9 mouse cellular contexts compared by ENCODE assay signal in the genomic region with DNA sequence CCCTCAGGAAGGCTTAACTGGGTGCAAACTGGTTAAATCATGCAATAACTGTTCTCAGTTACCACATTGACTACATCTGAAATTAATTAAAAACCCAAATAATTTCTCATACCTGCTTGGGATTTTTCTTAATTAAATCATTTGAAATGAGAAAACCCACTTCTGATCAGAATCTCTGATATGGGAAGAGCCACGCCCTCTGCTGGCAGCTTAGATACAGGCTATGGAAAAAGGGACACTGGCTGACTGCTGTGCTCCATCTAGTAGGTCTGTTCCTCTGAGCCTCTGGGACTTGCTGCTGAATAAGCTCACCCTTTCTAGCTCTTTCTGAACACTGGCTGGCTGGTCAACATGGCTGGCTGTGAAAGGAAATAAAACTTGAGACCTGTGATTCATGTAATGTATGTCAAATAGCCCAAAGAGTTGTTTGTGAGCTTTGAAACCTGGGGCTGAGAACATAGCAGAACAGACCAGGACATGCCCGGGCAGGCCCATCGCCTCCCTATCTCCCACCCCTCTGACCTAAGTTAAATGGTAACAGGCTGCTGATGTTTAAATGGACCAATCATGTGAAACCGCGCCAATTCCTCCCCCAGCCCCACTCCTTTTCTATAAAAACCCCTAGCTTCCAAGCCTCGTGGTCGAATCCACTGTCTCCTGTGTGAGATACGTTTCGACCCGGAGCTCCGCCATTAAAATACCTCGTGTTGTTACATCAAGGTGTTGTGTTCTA. TPM values are rescaled to one million over a fixed set of nuclear protein-coding genes. Genes with fewer than 3 reads are reported as not detected.
DNase-seq lines count a peak whose midpoint lies in the region; ATAC-seq and TF ChIP-seq lines count a peak whose summit lies in the region.
"Not testable (repeated sequence)": the region's sequence is repeated elsewhere in the genome, so short reads cannot be mapped to it uniquely, and the experiment has no call there.
"Had no signal": no experiment of that assay in that cellular context is flagged by ENCODE, and none has a peak within 500 bp of the region (broad histone marks: within the 10 kb centered on the region; RNA-seq: fewer than 3 reads in every experiment).

No protein-coding gene starts in this region.

- ATAC-seq in hindbrain, embryonic 11.5 days (ENCODE audit: low FRiP score); liver, embryonic 14.5 days (ENCODE audit: insufficient read depth); midbrain, postnatal 0 days (ENCODE audit: low FRiP score): not testable (repeated sequence)

- 68% methylated on average over 5 of the region's 12 CpGs for WGBS in hindbrain, embryonic 11.5 days
- 51% methylated on average over 5 of the region's 12 CpGs for WGBS in liver, embryonic 14.5 days (ENCODE audit: insufficient replicate concordance)
- 64% methylated on average over 5 of the region's 12 CpGs for WGBS in midbrain, postnatal 0 days

- not testable (repeated sequence) for H3K79me2 ChIP-seq in MEL (ENCODE audit: control insufficient read depth, insufficient read depth, low read length, poor library complexity)

- not testable (repeated sequence) for H3K4me1 ChIP-seq in MEL (ENCODE audit: control insufficient read depth in 1 of 2, insufficient read depth in 2 of 2, low read length in 2 of 2); cortical plate, adult 2 months (ENCODE audit: control insufficient read depth, insufficient read depth, low read length); hindbrain, embryonic 11.5 days (replicated peaks; ENCODE audit: control insufficient read depth, insufficient read depth, low read length); liver, embryonic 14.5 days (replicated peaks; ENCODE audit: control insufficient read depth in 2 of 2, insufficient read depth in 2 of 2, low read length in 1 of 2); midbrain, postnatal 0 days (ENCODE audit: insufficient read depth, low read length)

- peak; percentile 67 for DNase-seq in MEL (ENCODE audit: low read depth, low spot score)
- peak; percentile 77 for DNase-seq in brain, adult 2 months (ENCODE audit: low read depth, low spot score)
- DNase-seq in hindbrain, embryonic 11.5 days (ENCODE audit: low spot score), result peak; percentile 50
- DNase-seq in kidney, postnatal 25 days, result peak; percentile 55 to 73
- DNase-seq in liver, embryonic 14.5 days (ENCODE audit: low read depth in 3 of 3, low spot score in 3 of 3), result not testable (repeated sequence)
- DNase-seq in midbrain, postnatal 0 days (ENCODE audit: low spot score), result peak; percentile 51

- not testable (repeated sequence) for H3K27me3 ChIP-seq in MEL (ENCODE audit: control insufficient read depth in 1 of 2, insufficient read depth in 2 of 2, low read length in 2 of 2); liver, embryonic 14.5 days (ENCODE audit: control insufficient read depth, insufficient read depth, low read length)
- peaks cover 11% of the 10 kb centered on the region; the same call in 1 of the 2 replicates for H3K27me3 ChIP-seq in hindbrain, embryonic 11.5 days (ENCODE audit: control insufficient read depth, insufficient read depth, low read length)
- H3K27me3 ChIP-seq in midbrain, postnatal 0 days (ENCODE audit: insufficient read depth, low read length), result peaks cover 13% of the 10 kb centered on the region

- H3K27ac ChIP-seq in MEL (ENCODE audit: control insufficient read depth, low read depth, low read length); cortical plate, adult 2 months (ENCODE audit: insufficient read depth, low read length); hindbrain, embryonic 11.5 days (ENCODE audit: low read depth, low read length); liver, embryonic 14.5 days; midbrain, postnatal 0 days (ENCODE audit: low read depth, low read length): not testable (repeated sequence)

- TF ChIP-seq CTCF in MEL (IDR thresholded peaks at IDR 0.05 in 2 of 3, conservative IDR thresholded peaks at IDR 0.05 in 1 of 3; ENCODE audit: control insufficient read depth in 1 of 3, insufficient read depth in 1 of 3, low read depth in 2 of 3, low read length in 3 of 3, poor library complexity in 1 of 3, severe bottlenecking in 1 of 3), result peak; percentile 54 to 71 (median 58)
- TF ChIP-seq CTCF in cortical plate, adult 2 months (IDR thresholded peaks at IDR 0.05; ENCODE audit: extremely low read depth, insufficient read depth, low read length), result peak; percentile 43
- peak; percentile 43; the same call in 1 of the 2 replicates for TF ChIP-seq CTCF in liver, embryonic 14.5 days (IDR thresholded peaks at IDR 0.05; ENCODE audit: low read depth)
- peak; percentile 61 for TF ChIP-seq CTCF in midbrain, postnatal 0 days (IDR thresholded peaks at IDR 0.05)

- TF ChIP-seq EP300 in MEL (IDR thresholded peaks at IDR 0.05; ENCODE audit: low read depth in 1 of 2, low read length in 2 of 2); liver, embryonic 14.5 days (IDR thresholded peaks at IDR 0.05; ENCODE audit: low read depth): not testable (repeated sequence)

- not testable (repeated sequence) for H3K4me3 ChIP-seq in MEL (ENCODE audit: control insufficient read depth in 1 of 2, insufficient read depth in 1 of 2, low read depth in 2 of 2, low read length in 2 of 2); cortical plate, adult 2 months (ENCODE audit: insufficient read depth, low read length); hindbrain, embryonic 11.5 days (ENCODE audit: low read depth, low read length); liver, embryonic 14.5 days (ENCODE audit: insufficient read depth in 1 of 2, low read depth in 2 of 2, low read length in 2 of 2); midbrain, postnatal 0 days (ENCODE audit: low read depth, low read length)

- peak; percentile 15 for TF ChIP-seq RAD21 in MEL (IDR thresholded peaks at IDR 0.05; ENCODE audit: low read depth, low read length)

- H3K9me3 ChIP-seq in MEL (replicated peaks; ENCODE audit: insufficient read depth, low read length); hindbrain, embryonic 11.5 days (ENCODE audit: control insufficient read depth, low read length); liver, embryonic 14.5 days (ENCODE audit: control insufficient read depth, low read length); midbrain, postnatal 0 days (ENCODE audit: low read length): not testable (repeated sequence)

- H3K4me2 ChIP-seq in hindbrain, embryonic 11.5 days (replicated peaks; ENCODE audit: low read depth, low read length); liver, embryonic 14.5 days (ENCODE audit: low read depth); midbrain, postnatal 0 days (ENCODE audit: low read depth, low read length, poor library complexity, severe bottlenecking): not testable (repeated sequence)

- not testable (repeated sequence) for TF ChIP-seq POLR2A in MEL (IDR thresholded peaks at IDR 0.05; ENCODE audit: control insufficient read depth in 1 of 2, insufficient read depth in 1 of 2, low read depth in 1 of 2, low read length in 2 of 2, poor library complexity in 1 of 2); cortical plate, adult 2 months (IDR thresholded peaks at IDR 0.05; ENCODE audit: extremely low read depth, insufficient read depth, low read length)

- not testable (repeated sequence) for H3K36me3 ChIP-seq in MEL (ENCODE audit: control insufficient read depth in 1 of 2, insufficient read depth in 2 of 2, low read length in 2 of 2); hindbrain, embryonic 11.5 days (ENCODE audit: control insufficient read depth, insufficient read depth, low read length); liver, embryonic 14.5 days (replicated peaks; ENCODE audit: control insufficient read depth, insufficient read depth, low read depth); midbrain, postnatal 0 days (ENCODE audit: insufficient read depth, low read length)

- not testable (repeated sequence) for H3K9ac ChIP-seq in MEL (ENCODE audit: control insufficient read depth, low read depth, low read length, poor library complexity, severe bottlenecking); hindbrain, embryonic 11.5 days (ENCODE audit: low read depth, low read length); liver, embryonic 14.5 days (replicated peaks); midbrain, postnatal 0 days (replicated peaks; ENCODE audit: low read length, poor library complexity, severe bottlenecking)

RNA-seq across cellular contexts. Expression of gene Ccdc194, which starts 5.4 kb away (rescaled TPM):
- total RNA-seq in MEL (2012; rRNA removed), result not detected in 2 replicates
- polyA plus RNA-seq in MEL (2012; ENCODE audit: insufficient read depth in 1 of 2, insufficient read length in 2 of 2, low read depth in 1 of 2, low replicate concordance in 2 of 2, missing spikeins in 1 of 2), result not detected
- not detected in 2 replicates for polyA plus RNA-seq in cortical plate, adult 2 months (2012; rRNA removed)
- 0.51 and 0.71 TPM in 2 replicates for polyA plus RNA-seq in hindbrain, embryonic 11.5 days (2014; fragmentation: Nextera tagmentation; extraction: Ambion mirVana)
- polyA plus RNA-seq in liver, embryonic 14.5 days (2012; rRNA removed), result 0.09 and 0.11 TPM in 2 replicates
- polyA plus RNA-seq in liver, embryonic 14.5 days (2014; fragmentation: Nextera tagmentation; extraction: Ambion mirVana), result 0.19 TPM in 1 of 2 replicates, not detected in the other
- total RNA-seq in midbrain, postnatal 0 days (2014; rRNA removed), result 0.27 TPM in 1 of 2 replicates, not detected in the other
- polyA plus RNA-seq in midbrain, postnatal 0 days (2015; fragmentation: Nextera tagmentation; extraction: Ambion mirVana), result not detected in 2 replicates
- total RNA-seq: granulocyte monocyte progenitor cell, adult 5-6 weeks had no signal
- polyA plus RNA-seq: frontal cortex, adult 2 months had no signal

RNA-seq across cellular contexts. Expression of gene Bst2, which starts 6.4 kb away (rescaled TPM):
- total RNA-seq in MEL (2012; rRNA removed), result 41.1 and 49.9 TPM in 2 replicates
- polyA plus RNA-seq in MEL (2012; ENCODE audit: insufficient read depth in 1 of 2, insufficient read length in 2 of 2, low read depth in 1 of 2, low replicate concordance in 2 of 2, missing spikeins in 1 of 2), result 100 to 1,000 TPM in 1 of 2 experiments, not detected in 1; 125 TPM
- polyA plus RNA-seq in cortical plate, adult 2 months (2012; rRNA removed), result 20.0 and 20.5 TPM in 2 replicates
- polyA plus RNA-seq in hindbrain, embryonic 11.5 days (2014; fragmentation: Nextera tagmentation; extraction: Ambion mirVana), result 2.2 and 5.7 TPM in 2 replicates
- 41.1 and 44.4 TPM in 2 replicates for polyA plus RNA-seq in liver, embryonic 14.5 days (2012; rRNA removed)
- 12.2 and 14.2 TPM in 2 replicates for polyA plus RNA-seq in liver, embryonic 14.5 days (2014; fragmentation: Nextera tagmentation; extraction: Ambion mirVana)
- 12.6 and 15.3 TPM in 2 replicates for total RNA-seq in midbrain, postnatal 0 days (2014; rRNA removed)
- 15.3 and 17.6 TPM in 2 replicates for polyA plus RNA-seq in midbrain, postnatal 0 days (2015; fragmentation: Nextera tagmentation; extraction: Ambion mirVana)

RNA-seq across cellular contexts. Expression of gene Mvb12a, which starts 11.8 kb away (rescaled TPM):
- 39.5 and 46.5 TPM in 2 replicates for total RNA-seq in MEL (2012; rRNA removed)
- polyA plus RNA-seq in MEL (2012; ENCODE audit: insufficient read depth in 1 of 2, insufficient read length in 2 of 2, low read depth in 1 of 2, low replicate concordance in 2 of 2, missing spikeins in 1 of 2), result 10 to 100 TPM in 1 of 2 experiments, not detected in 1; 67.3 TPM
- polyA plus RNA-seq in cortical plate, adult 2 months (2012; rRNA removed), result 95.4 and 100 TPM in 2 replicates
- polyA plus RNA-seq in hindbrain, embryonic 11.5 days (2014; fragmentation: Nextera tagmentation; extraction: Ambion mirVana), result 54.3 and 61.1 TPM in 2 replicates
- 21.1 and 25.6 TPM in 2 replicates for polyA plus RNA-seq in liver, embryonic 14.5 days (2012; rRNA removed)
- polyA plus RNA-seq in liver, embryonic 14.5 days (2014; fragmentation: Nextera tagmentation; extraction: Ambion mirVana), result 31.1 and 35.2 TPM in 2 replicates
- 77.4 and 79.2 TPM in 2 replicates for total RNA-seq in midbrain, postnatal 0 days (2014; rRNA removed)
- 81.4 and 82.6 TPM in 2 replicates for polyA plus RNA-seq in midbrain, postnatal 0 days (2015; fragmentation: Nextera tagmentation; extraction: Ambion mirVana)

RNA-seq across cellular contexts. Expression of gene Plvap, which starts 19.3 kb away (rescaled TPM):
- 8.2 and 11.7 TPM in 2 replicates for total RNA-seq in MEL (2012; rRNA removed)
- polyA plus RNA-seq in MEL (2012; ENCODE audit: insufficient read depth in 1 of 2, insufficient read length in 2 of 2, low read depth in 1 of 2, low replicate concordance in 2 of 2, missing spikeins in 1 of 2), result 10 to 100 TPM in 1 of 2 experiments, not detected in 1; 20.4 TPM
- 11.0 and 11.9 TPM in 2 replicates for polyA plus RNA-seq in cortical plate, adult 2 months (2012; rRNA removed)
- 35.3 and 37.2 TPM in 2 replicates for polyA plus RNA-seq in hindbrain, embryonic 11.5 days (2014; fragmentation: Nextera tagmentation; extraction: Ambion mirVana)
- polyA plus RNA-seq in liver, embryonic 14.5 days (2012; rRNA removed), result 15.4 and 16.8 TPM in 2 replicates
- polyA plus RNA-seq in liver, embryonic 14.5 days (2014; fragmentation: Nextera tagmentation; extraction: Ambion mirVana), result 15.9 and 18.4 TPM in 2 replicates
- total RNA-seq in midbrain, postnatal 0 days (2014; rRNA removed), result 4.8 and 7.6 TPM in 2 replicates
- 9.0 and 10.4 TPM in 2 replicates for polyA plus RNA-seq in midbrain, postnatal 0 days (2015; fragmentation: Nextera tagmentation; extraction: Ambion mirVana)

RNA-seq across cellular contexts. Expression of gene Tmem221, which starts 27.8 kb away (rescaled TPM):
- 1.2 and 1.7 TPM in 2 replicates for total RNA-seq in MEL (2012; rRNA removed)
- 1 to 10 TPM in 1 of 2 experiments, not detected in 1; 5.1 TPM for polyA plus RNA-seq in MEL (2012; ENCODE audit: insufficient read depth in 1 of 2, insufficient read length in 2 of 2, low read depth in 1 of 2, low replicate concordance in 2 of 2, missing spikeins in 1 of 2)
- 0.19 and 0.30 TPM in 2 replicates for polyA plus RNA-seq in cortical plate, adult 2 months (2012; rRNA removed)
- 0.28 and 0.47 TPM in 2 replicates for polyA plus RNA-seq in hindbrain, embryonic 11.5 days (2014; fragmentation: Nextera tagmentation; extraction: Ambion mirVana)
- 0.13 and 0.25 TPM in 2 replicates for polyA plus RNA-seq in liver, embryonic 14.5 days (2012; rRNA removed)
- 0.37 and 0.39 TPM in 2 replicates for polyA plus RNA-seq in liver, embryonic 14.5 days (2014; fragmentation: Nextera tagmentation; extraction: Ambion mirVana)
- 0.11 and 0.14 TPM in 2 replicates for total RNA-seq in midbrain, postnatal 0 days (2014; rRNA removed)
- polyA plus RNA-seq in midbrain, postnatal 0 days (2015; fragmentation: Nextera tagmentation; extraction: Ambion mirVana), result 0.20 TPM in 1 of 2 replicates, not detected in the other
- total RNA-seq: granulocyte monocyte progenitor cell, adult 5-6 weeks had no signal
